Mouse (Mus musculus) left cerebral cortex, adult 18-20 months (tissue): ENCODE results near the gene Cyp26b1. TPM values are rescaled to one million over a fixed set of nuclear protein-coding genes. Genes with fewer than 3 reads are reported as not detected.

Experiments used
- DNase-seq, 2 experiments: peaks; one replicate each; pipeline ENCODE4 v3.0.0; 2021 to 2022; ENCODE audit warnings: low spot score in 2 of 2, mixed read lengths in 1 of 2
- total RNA-seq, 2 experiments: library from RNA; stranded (reverse); gene quantifications; 2 replicates each; pipeline ENCODE4 v1.2.3; 2021

Cyp26b1 gene
- total RNA-seq, 2 experiments from 2014 or later, result 5.9 to 10.2 TPM

- no peak for DNase-seq
These were observed 5.3 kb downstream of the Cyp26b1 start for GRCm38 (mm10) chr6:84588221-84588894.

GRCm38 (mm10) chr6:84587471-84588101 lies 6.1 kb downstream of the Cyp26b1 start:
- DNase-seq, result no peak

GRCm38 (mm10) chr6:84586551-84587200 lies 7.0 kb downstream of the Cyp26b1 start:
- no peak for DNase-seq

- DNase-seq, result no peak
These were observed 7.9 kb downstream of the Cyp26b1 start for GRCm38 (mm10) chr6:84585686-84586300.

GRCm38 (mm10) chr6:84584783-84585685 lies 8.7 kb downstream of the Cyp26b1 start:
- no peak for DNase-seq

- DNase-seq, result no peak
These were observed 9.6 kb downstream of the Cyp26b1 start for GRCm38 (mm10) chr6:84583841-84584782.

- DNase-seq, result peak in 1 of 2 experiments; percentile 22
These were observed 10.3 kb downstream of the Cyp26b1 start for GRCm38 (mm10) chr6:84583371-84583770.

- no peak for DNase-seq
These were observed 10.9 kb downstream of the Cyp26b1 start for GRCm38 (mm10) chr6:84582826-84583225.

GRCm38 (mm10) chr6:84581833-84582445 lies 11.8 kb downstream of the Cyp26b1 start:
- no peak for DNase-seq

GRCm38 (mm10) chr6:84580979-84581832 lies 12.5 kb downstream of the Cyp26b1 start:
- DNase-seq, result no peak

GRCm38 (mm10) chr6:84579508-84579907 lies 14.2 kb downstream of the Cyp26b1 start:
- DNase-seq, result no peak

- DNase-seq, result peak in 1 of 2 experiments; percentile 29
These were observed 14.8 kb downstream of the Cyp26b1 start for GRCm38 (mm10) chr6:84578928-84579327.

- DNase-seq, result no peak
These were observed 15.8 kb downstream of the Cyp26b1 start for GRCm38 (mm10) chr6:84577898-84578297.

GRCm38 (mm10) chr6:84573905-84574660 lies 19.6 kb downstream of the Cyp26b1 start:
- no peak for DNase-seq

- no peak for DNase-seq
These were observed 23.7 kb downstream of the Cyp26b1 start for GRCm38 (mm10) chr6:84570039-84570438.

- no peak for DNase-seq
These were observed 24.1 kb downstream of the Cyp26b1 start for GRCm38 (mm10) chr6:84569590-84569989.

- DNase-seq, result no peak
These were observed 24.8 kb downstream of the Cyp26b1 start for GRCm38 (mm10) chr6:84568880-84569279.

- DNase-seq, result no peak
These were observed 26.0 kb downstream of the Cyp26b1 start for GRCm38 (mm10) chr6:84567696-84568095.
